Mouse (Mus musculus) embryo, embryonic 11 days (tissue): ENCODE data around the gene Auts2.

Source experiments
- DNase-seq: peaks from one replicate; pipeline ENCODE4 v3.0.0-alpha.2; 2015

Auts2 gene

DNA sequence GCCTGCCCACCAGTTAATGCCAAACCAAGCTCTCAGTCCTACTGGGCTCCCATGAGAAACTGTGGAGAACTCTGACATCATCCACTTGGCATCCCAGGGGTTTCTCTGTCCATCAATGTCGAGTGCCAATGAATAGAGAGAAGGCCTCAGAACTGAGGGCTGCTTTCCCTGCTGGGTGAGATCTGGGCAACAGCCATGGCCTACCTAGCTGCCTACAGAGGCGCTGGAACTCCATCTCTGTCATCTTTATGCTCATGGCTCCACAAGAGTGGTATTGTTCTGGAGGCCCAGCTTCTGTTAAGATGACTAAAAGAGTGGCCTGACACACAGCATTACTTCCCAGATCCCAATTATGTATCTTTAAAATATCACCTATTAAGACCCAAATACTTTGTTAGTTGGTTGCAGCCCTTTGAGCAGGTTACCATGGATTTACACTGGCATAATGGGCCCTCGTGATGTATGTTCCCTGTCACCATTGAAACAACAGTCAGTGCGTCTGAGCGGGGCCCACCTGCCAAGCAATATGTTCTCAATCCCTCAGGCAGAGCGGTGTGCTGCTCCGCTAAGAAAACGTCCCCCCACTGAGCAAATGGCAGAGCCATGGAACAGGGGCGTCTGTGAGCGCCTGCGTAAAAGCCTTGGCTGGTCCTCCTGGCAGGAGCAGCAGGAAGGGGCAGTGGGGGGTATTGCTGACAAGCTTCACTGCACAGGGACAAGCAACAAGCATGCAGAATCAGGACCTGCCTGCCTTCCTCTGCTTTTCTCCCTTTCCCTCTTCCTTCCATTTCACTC lies 718.8 kb downstream of the Auts2 start:
- peak; percentile 56 for DNase-seq

DNA sequence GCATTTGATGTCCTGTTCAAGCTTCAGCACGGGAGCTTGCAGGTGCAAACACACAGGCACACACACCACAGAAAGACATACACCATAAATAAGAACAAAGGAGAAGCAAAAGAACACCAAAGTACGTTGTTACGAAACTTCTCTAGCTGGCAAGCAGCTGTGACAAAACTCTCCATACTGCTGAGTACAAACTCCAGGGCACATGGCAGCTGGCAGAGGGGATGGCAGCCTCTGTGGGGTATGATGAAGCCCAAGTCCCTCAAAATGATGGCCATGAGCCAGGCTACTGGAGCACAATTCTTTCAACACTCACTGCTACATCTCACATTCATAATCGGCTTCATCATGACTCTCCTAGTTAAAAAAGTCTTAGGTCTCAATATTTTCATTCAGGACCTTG lies 721.7 kb downstream of the Auts2 start:
- no peak for DNase-seq

DNA sequence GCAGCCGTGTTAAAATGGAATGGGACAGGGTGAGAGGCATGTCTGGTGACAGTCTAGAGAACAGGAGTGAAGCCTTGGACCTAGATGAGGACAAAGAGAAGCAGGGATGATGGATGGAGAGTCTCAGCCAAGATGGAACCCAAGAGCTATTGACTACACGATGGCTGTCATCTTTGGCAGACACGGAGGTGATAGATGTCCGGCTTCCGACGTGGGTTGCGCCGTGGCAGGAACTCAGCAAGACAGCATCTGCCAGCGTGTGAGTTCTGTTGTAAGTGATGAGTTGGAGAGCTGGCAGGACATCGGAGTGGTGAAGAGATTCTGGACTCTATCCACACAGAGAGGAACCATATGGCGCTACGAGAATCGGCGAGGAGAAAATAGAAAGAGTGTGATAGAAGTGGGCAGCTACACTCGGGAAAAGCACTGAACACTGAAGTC lies 723.9 kb downstream of the Auts2 start:
- no peak for DNase-seq

DNA sequence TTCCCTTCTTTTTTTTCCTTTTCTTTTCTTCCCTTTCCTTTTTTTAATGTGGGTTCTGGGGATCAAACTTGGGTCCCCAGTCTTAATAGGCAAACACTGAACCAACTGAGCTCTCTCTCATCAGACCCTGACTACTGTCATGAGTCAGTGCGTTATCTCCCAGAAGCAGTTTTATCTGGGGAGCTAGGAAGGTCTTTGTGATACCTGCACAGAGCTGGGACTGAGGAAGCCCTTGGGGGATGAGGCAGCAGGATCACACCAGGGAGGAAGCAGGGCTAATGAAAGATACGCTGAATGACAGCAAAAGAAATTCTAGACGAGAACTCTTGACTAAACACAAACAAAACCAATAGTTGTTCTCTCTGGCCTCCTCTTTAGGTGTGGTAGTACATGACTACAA lies 727.6 kb downstream of the Auts2 start:
- no peak for DNase-seq

DNA sequence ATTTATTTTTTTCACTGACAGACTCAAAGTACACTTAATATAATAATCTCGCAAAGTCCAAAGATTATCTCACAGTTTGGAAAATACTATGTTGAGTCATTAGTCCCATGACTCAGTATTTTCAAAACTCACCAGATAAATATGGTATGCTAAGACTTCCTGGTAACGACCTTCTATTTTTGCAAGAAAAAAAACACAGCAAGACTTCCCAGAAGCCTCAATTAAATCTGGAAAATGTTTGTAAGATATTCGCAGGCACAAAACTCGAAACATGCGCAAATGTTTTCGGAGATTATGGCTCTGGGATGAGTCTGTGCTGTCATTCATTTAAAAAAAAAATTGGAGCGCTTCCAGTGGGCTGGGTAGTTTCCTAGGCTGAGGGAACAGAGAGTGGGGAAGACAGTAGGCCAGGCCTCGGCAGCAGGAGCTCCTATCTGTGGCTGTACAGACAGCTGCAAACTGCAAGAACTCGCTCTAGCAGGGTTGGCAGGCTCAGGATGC lies 728.6 kb downstream of the Auts2 start:
- DNase-seq, result no peak

DNA sequence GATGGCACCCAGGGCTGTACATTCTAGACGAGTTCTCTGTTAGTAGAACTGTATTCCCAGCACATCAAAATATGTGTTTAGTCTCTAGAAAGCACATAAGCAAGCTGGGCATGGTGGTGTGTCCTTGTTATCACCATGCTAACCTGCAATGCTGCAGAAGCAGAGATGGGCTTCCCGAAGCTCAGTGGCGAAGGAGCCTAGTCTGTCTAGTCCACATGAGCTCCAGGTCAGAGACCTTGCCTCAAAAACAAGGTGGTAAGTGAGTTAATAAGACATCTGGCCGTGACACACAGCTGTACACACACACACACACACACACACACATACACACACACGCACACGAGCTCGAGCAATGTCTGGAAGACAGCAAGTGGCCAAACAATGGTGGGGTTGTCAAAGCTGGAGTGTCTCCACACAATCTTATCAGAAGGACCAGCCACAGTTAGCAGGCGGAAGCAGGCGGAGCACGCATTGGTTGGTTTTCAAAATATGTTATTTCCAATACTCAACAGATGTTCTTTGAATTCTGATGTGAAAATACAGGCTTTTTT lies 729.1 kb downstream of the Auts2 start:
- no peak for DNase-seq

DNA sequence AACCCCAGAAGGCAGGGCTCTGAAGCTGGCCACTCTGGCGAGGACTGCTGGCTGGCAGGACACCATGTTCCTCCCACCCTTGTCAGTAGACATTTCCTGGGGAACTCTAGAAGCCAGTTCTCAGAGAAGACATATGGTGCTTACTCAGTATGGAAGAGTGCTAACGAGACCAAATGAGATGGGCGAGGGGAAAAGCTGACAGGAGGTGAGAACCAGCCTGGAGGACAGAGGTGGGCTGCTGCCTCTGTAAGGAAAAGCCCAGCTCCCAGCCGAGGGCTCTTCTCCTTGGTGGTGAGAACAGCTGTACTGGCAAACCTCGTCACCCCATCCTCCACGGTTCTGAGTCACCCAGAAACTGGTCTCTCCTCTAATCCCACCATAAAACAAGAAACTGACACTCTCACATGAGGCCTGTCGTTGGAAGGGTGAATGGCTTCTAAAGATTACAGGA lies 729.8 kb downstream of the Auts2 start:
- no peak for DNase-seq

DNA sequence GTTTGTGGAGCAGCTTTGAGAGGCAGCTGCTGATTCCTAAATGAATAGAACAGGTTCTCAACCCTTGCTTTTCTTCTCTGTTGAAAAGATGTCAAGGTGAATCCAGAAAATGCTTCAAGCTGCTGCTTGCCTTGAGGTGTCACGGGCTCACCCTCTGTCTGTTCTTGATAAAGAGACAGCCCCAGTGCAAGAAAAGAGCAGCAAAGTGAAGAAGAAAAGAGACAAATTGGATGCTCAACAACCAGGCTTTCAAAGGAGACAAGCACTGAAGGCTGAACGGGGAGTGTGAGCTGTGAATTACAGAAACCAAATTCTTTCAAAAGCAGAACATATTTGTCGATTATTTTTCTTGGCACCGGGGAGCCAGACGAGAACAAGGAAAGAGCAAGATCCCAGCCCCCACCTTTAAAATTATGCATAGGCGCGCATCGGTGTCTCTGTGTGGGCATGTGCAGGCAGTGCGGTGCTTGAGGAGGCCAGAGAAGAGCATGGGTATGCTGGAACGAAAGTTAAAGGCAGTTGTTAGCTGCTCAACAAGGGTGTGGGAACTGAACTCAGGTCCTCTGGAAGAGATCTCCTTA lies 730.6 kb downstream of the Auts2 start:
- DNase-seq, result no peak

DNA sequence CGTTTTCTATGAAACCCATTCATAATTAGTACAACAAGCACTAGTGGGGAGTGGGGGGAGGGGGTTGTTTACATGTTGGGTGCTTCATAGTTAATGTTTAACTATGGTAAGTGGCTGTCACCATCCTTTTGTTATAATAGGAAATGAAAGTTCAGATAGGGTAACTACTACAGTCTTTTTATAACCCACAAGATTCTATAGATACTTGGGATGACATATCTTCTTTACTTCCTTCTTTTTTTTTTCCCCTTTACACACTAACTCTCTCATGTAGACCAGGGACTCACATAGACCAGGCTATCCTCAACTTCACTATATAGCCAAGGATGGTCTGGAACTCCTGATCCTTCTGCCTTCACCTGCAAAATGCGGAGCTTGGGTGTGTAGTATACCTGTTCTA lies 736.8 kb downstream of the Auts2 start:
- no peak for DNase-seq

DNA sequence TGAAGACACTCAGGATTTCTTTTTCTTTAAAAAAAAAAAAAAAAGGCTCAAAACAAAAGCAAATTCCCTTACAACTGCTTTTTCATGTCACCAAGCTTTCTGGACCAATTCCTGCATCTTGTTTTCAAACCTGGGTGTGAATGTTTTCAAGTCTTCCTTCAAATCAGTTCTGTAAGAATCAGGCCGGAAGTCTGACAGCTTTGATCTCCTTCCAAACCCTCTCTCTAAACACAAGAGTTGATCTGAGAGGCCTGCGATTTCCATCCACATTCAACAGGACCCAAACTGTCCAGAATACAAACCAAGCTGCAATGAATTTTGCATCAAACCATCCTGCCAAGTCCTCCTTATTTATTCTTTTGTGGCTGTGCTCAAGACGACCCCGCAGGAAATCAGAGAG lies 737.9 kb downstream of the Auts2 start:
- no peak for DNase-seq

DNA sequence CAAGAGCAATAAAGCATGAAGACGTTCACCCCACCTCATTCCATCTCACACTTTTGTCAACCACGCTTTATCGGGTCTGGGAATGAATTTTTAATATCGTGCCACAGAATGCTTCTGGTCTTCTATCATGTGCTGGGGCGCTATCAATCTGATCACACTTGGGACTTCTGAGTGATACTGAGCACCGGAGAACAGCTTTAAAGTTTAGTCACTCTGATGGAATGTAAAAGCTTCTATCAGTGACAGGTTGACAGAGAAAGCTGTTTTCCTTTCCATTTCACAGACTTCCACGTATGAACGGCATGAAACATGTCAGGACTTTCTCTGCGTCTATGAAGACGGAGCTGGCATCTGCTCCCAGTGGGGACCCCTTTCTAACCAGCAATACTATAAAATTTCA lies 739.5 kb downstream of the Auts2 start:
- no peak for DNase-seq

DNA sequence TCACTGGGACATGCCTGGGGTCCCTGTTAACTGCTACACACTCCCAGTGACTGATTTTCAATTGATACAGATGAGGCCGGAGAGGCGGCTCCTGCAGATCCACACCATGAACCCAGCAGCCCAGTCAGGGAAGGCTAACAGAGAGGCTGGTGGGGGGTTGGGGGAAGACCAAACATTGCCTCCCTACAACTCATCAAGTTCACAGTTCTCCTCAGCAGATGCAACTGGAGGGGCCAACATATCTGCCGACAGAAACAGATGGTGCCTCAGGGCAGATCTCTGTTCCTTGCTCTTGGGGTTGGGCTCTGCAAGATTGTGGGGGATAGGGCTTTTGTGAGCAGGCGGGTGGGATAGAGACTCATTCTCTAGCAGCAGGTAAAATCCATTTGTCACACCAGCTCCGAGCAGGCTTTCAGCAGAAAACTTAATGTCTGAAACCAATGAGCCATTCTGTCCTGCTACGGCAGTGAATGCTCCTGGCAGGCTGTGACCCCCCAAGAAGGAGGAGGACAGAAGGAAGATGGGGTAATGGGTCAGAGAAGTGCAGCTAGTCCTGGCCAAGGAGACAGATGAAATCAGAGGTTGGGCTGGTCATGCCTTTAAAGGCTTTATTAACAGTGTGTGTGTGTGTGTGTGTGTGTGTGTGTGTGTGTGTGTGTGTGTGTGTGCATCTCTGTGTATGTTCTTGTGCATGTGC lies 740.7 kb downstream of the Auts2 start:
- peak; percentile 55 for DNase-seq

DNA sequence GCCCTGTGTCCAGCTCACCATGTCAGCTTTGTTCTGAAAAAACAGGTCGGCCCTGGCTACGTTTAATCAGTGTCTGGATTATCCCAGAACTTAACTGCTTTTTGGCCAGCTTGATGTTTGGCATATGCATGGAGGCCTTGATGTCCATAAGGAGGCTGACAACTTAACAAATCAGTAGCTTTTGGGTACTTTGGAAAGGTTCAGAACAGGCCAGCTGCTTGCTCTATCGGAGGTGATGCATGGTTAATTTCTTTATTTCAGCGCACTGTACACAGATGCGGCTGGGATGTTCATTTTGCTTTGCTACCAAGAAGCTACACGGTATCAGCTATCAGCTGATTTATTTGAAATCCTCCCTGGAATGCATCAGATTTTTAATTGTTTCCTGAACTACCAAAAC lies 741.2 kb downstream of the Auts2 start:
- no peak for DNase-seq

DNA sequence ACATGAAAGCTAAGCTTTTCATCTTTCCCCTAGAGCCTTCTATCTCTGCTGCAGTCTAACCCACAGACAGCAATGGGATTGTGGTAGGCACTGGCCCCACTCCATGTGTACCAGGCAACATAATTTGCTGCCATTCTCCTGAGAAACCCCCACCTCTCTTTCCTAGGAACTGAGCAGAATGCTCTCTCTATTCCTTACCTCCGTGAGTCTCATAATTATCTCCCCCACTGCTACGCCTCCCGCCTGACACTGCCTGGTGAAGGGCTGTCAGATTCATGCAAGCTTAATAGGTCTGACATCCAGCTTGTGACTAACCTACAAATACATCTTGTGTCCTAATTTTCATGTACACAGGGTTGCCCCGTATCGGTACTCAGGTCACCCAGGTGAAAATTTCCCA lies 744.8 kb downstream of the Auts2 start:
- DNase-seq, result no peak

DNA sequence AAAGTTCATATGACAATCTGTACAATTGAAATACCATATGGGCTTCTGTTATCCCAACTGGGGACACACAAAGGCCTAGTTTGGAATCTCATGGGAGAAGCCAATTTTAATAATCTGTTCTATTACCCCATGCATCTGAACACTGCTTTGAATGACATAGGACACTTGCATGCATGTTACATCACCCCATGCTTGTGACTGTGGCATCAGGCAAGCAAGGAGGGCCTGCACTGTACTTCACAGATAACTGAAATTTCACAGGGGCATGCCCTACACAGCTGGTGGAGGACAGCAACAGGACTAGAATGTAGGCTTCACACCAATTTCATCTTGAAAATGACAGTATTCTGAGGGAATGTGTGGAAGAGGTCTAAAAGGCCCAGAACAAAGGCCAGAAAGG lies 746.1 kb downstream of the Auts2 start:
- DNase-seq, result no peak

DNA sequence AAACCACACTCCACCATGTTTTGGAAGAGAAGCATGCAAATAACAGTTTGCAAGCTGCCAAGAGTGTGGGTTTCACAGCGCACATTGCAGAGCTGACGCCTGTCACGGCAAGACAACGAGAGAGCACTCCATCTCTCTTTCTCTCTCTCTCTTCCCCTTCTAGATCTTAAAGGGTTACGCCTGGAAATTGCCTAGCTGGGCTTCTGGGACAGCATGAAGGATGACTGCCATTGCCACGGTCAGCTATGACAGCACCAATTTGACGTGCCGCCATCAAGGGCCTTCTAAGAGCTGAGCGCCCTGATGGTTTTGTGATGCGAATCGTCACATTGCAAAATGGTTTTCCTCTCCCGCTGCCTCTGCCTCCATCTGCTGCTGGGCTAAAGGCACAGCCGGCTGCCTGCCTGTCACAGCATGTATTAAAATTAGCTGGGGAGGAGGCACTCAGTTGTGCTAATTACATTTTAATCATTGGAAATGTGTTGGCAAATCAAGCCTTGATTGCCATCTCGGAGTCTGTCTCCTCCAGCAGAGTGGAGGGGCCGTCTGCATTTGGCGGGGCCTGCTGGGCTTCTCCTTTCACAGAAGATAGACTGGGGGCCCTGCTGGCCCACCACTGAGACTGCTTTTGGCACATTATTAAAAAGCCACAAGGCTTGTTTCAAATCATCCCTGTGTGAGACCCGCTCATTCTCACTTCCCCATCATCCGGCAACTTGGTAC lies 748.6 kb downstream of the Auts2 start:
- DNase-seq, result peak; percentile 41

DNA sequence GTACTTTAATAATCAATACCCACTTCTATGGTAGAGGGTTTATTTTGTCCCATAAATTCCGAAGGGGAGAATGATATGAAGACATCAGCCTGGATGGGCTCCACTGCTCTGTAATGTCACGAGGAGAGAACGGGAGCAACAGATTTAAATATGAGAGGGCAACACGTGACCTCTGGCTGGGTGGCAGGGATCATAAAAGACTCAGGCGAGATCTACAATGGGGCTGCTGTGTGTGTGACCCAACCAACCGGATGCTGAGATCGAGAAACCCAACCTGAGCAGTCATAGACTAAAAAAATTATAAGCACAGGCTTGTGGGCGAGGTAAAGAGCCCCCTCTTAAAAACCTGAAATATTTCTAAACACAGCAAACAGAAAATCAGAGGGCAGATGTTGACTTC lies 753.5 kb downstream of the Auts2 start:
- no peak for DNase-seq

DNA sequence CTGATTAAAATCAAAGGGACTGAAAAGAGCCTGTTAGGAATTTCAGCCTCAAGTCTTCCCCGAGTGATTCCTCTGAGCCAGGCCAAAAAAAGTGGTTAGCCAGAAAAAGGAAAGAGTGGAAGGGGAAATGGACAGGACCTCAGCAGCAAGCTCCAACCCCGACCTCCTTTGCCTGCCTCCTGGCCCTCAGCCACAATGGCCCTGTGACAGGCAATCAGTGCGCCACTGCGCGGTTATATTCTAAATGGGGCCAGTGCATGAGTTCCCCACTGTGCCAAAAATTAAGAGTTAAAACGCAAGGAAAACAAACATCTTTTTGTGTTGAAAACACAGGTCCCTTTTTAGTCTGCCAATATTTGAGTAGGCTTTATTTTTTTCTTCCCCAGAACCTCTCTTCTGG lies 755.1 kb downstream of the Auts2 start:
- DNase-seq, result peak; percentile 26

DNA sequence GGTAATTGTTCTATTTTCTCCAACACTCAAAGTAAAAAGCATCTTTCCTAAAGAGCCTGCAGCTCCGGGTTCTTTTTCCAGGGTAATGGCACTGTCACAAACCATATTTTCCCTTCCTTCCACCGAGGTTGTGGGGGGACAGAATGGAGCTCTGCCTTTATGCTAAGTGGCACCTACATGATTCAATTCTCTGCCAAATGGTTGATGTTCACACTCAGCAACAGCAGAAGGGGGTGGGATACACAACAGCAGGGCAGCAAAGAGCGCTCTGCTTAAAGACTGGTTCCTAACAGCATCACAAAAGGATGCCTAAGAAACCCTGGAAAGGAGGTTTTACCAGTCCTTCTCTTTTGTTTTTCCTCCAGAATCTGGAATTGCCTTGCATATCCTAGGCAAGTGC lies 759.9 kb downstream of the Auts2 start:
- DNase-seq, result no peak

DNA sequence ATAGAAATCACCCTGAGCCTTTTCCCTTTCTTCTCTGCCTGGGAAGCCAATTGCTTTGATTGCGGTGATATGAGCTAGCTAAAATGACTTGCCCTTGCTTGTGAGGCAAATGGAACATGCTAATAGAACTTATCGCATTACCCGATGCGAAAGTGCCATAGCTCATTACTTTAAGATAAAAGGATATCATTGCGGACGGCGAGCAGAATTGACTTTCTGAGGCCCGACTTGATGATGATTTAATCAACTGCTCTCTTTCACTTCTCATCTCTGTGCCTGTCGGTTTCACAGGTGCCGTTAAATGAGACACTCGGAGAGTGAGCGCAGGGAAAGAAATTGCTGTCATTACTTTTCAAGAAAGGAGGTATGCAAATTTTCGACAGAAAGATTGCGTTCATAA lies 762.1 kb downstream of the Auts2 start:
- DNase-seq, result no peak

DNA sequence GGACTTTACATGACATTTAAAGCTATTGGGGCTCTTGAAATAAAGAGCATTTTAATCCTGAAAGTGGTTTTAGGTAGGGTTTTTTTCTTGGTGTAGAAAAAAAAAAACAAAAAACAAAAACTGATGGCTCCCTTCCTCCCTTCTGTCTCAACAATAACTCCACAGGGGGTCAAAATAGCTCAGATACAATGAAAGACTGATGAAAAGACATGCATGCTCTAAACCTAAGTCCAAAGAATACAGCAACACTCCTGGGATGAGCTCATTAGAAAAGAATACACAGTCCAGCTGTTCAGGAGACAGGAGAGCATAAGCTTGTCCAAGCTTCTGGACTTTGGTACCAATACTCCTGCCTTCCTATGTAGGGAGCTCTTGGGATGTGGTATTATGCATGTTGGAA lies 764.0 kb downstream of the Auts2 start:
- DNase-seq, result no peak

DNA sequence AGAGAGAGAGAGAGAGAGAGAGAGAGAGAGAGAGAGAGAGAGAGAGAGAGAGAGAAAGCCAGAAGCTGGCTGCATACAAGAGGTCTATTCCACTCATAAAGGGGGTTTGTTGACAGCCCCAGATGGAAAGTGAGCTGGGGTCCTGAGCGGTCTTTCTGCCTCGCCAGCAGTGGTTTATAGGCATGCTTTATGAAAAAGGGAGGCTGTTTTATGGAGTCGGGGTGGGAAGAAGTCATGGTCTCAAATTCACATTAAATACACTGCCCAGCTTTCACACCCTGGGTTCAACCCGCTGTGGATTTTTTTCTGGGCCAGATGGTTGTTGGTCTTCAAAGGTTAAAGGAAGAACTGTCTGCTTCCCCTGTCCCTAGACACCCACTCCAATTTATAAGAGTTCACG lies 767.5 kb downstream of the Auts2 start:
- peak; percentile 46 for DNase-seq

DNA sequence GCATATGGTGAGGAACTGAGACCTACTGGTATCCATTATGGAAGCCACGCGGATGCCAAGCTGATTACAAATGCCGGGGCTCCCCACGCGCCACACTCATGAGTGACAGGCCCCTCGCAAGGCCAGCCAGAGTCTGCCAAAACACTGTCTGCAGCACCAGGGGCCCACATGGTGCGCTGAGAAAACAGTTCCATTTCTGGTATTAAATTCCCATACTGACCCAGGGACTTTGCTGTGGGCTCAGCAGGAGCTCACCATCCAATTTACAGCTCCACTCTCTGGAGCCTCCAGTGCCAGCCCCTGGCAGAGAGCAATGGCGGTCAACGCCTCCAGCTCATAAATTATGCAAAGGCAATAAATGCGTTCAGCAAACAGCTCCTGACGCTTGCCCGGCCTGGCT lies 767.9 kb downstream of the Auts2 start:
- peak; percentile 72 for DNase-seq
